ENCODE assay signal across 1 mouse cellular context in the genomic region with DNA sequence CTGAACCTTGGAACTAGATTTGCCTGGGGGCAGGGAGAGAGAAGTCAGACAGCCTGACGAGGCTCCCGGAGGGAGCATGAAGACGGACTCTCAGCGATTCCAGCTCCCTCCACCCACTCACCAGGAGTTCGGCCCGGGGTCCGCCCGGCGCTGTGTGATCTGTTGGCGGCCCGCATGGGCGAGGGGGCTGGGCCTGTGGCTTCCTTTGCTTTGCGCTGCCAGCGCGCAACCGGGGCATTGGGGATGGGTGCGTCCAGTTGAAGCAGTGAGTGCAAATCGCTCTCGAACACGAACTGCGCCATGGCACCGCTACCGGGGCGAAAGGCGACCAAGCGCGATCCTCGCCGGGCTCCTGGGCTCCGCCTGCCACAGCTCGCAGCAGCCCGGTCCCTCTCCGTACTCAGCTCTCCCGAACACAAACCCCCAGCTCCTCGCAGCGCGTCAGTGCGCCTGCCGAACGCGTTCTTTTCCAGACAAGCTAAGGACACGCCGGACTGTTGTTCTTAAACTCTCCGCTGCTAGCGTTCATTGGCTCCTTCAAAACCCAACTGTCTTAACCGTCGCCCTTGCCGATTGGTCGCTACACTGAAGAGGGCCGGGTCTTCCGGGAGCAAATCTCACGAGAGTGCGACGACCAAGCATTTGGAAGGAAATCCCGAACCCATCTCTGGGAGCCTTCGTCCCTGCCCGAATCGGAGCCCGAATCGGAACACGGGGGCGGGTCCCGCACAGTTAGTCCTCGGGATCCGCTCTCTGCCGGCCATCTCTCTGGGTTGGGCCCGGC.
TF ChIP-seq lines count a peak whose summit lies in the region.

Gene Cdc20, minus strand, starts transcription at position 533 of the 784 bp plus-strand sequence.

TF ChIP-seq in CH12.LX, 34 proteins besides CTCF, POLR2A, EP300 and RAD21 (continued from another document):
- peak; percentile 46; the same call in 1 of the 2 replicates for TF ChIP-seq MEF2A (IDR thresholded peaks at IDR 0.05; ENCODE audit: borderline replicate concordance, low read depth, low read length)
- peak; percentile 87 for TF ChIP-seq TCF12 (IDR thresholded peaks at IDR 0.05; ENCODE audit: low read depth, low read length)
- peak; percentile 98 for TF ChIP-seq SIN3A (IDR thresholded peaks at IDR 0.05; ENCODE audit: low read length)
- no peak for TF ChIP-seq PAX5 (IDR thresholded peaks at IDR 0.05; ENCODE audit: low read length)
- TF ChIP-seq BHLHE40 (IDR thresholded peaks at IDR 0.05; ENCODE audit: low read depth, low read length): no peak
- TF ChIP-seq CHD1 (IDR thresholded peaks at IDR 0.05; ENCODE audit: low read depth, low read length): no peak
- TF ChIP-seq NELFE (IDR thresholded peaks at IDR 0.05; ENCODE audit: low read depth, low read length): peak; percentile 78
- peak; percentile 93 for TF ChIP-seq ZMIZ1 (IDR thresholded peaks at IDR 0.05; ENCODE audit: low read depth, low read length)
- peak; percentile 93 for TF ChIP-seq TBP (conservative IDR thresholded peaks at IDR 0.05; ENCODE audit: low read depth, low read length)
- TF ChIP-seq USF2 (conservative IDR thresholded peaks at IDR 0.05; ENCODE audit: low read depth, low read length): no peak
- TF ChIP-seq NRF1 (IDR thresholded peaks at IDR 0.05; ENCODE audit: low read depth, low read length): 0 out of 2 replicates have a peak, but pooled peaks have one; percentile 23
- TF ChIP-seq HCFC1 (IDR thresholded peaks at IDR 0.05; ENCODE audit: low read depth, low read length): peak; percentile 79
- TF ChIP-seq MAFK (IDR thresholded peaks at IDR 0.05; ENCODE audit: insufficient replicate concordance, low read length): no peak
- peak; percentile 99 for TF ChIP-seq CHD2 (IDR thresholded peaks at IDR 0.05; ENCODE audit: low read length)
- TF ChIP-seq MYC (IDR thresholded peaks at IDR 0.05; ENCODE audit: low read depth, low read length): peak; percentile 51
- no peak for TF ChIP-seq ZNF384 (IDR thresholded peaks at IDR 0.05; ENCODE audit: low read depth, low read length)
